Mouse (Mus musculus) v-Abl transformed pro-B cells (cell line): ENCODE measurements around the gene 4930433I11Rik.
"Not testable (repeated sequence)": the region's sequence is repeated elsewhere in the genome, so short reads cannot be mapped to it uniquely, and the experiment has no call there.

Experiments
- in situ Hi-C, 2 experiments: fragments of 400-800 bp; cut with MboI; formaldehyde crosslinking; loops; one replicate each; pipeline ENCODE4 v1.15.1; 2025; ENCODE audit not compliant: unreplicated experiment in 2 of 2

The 4930433I11Rik gene

DNA sequence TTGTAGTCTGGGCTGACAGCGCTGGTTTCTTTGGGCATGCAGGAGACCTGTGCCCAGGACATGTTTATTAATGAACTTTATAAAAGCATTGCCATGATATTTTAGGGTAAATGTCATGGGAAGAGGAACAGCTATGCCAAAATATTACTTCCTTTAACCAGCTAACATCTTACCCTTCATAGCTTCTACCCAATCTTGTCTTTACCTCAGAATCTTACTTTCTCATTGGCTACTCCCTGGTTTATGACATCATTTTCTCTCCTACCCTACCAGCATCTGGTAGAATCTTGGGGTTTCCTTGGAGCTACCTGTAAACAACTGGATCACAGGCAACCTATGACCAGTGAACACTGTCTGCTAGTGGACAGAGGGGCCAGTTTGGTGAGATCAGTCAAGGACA is at the start of gene 4930433I11Rik:
Gene 4930433I11Rik (plus strand): TSS at position 301 of the 400 bp plus-strand sequence.
- in situ Hi-C loops: no loop called here

DNA sequence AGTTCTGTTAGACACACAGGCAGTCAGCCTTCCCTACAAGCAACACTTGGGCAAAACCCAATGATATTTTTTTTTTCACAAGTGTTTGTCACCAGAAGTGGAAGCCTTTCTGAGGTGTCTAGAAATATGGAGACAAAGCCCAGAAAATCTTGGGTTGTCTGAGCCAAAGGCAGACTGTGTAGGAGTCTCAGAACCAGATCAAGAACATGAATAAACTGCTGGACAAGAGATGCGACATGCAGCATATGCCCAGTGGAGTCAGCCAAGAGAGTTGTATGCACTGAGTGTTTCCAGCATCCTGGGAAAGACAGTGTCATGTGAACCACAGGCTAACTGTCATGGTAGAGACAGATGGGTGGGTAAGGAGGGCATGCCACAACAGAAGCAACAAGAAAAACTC is 48.0 kb upstream of the 4930433I11Rik start:
- in situ Hi-C loops: no loop called here

DNA sequence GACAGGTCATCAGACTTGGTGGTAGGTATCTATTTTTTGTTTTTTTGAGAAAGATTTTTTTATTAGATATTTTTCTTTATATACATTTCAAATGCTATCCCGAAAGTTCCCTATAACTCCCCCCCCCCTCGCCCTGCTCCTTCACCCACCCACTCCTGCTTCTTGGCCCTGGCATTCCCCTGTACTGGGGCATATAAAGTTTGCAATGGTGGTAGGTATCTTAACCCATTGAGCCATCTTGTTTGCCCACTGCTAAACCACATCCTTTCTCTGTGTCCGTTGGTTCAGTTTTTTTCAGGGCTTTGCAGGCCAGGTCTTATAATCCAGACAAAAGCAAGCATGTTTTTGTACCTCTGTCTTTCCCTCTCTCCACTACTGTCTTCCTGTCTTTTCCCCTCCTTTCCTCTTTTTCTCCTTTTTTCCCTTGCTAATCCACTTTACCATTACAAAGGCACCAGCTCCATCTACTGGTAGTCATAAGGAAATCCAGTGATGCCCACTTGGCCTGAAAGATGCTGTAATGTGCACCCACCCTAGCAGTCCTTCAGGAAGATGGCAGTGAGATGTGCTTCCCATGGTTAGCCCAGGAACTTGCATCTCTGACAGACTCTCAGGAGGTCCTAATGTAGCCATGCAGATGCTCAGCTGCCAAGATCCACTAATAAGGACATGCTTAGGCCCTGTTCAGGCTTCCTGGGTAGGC is 45.0 kb upstream of the 4930433I11Rik start:
- in situ Hi-C loops: no loop called here

DNA sequence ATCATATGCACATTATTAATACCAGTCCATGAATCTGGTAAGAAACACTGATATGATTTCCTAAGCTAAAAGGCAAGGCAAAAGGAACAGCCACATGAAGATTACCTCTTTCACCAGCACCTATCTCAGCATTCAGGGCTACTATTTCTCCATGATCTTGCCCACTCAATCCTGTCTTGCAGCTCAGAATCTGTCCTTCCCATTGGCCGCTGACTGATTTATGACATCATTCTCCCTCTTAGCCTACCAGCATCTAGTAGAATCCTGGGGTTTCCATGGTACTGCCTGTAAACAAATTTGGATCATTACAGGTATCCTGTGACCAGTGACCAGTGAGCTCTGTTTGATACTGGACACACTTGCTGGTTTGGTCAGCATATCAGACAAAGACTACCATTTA is 45.1 kb downstream of the 4930433I11Rik start, which contains the start of gene Gm4884:
Gene Gm4884 (plus strand): TSS at position 301 of the 400 bp plus-strand sequence.
- in situ Hi-C loops: not testable (repeated sequence)

DNA sequence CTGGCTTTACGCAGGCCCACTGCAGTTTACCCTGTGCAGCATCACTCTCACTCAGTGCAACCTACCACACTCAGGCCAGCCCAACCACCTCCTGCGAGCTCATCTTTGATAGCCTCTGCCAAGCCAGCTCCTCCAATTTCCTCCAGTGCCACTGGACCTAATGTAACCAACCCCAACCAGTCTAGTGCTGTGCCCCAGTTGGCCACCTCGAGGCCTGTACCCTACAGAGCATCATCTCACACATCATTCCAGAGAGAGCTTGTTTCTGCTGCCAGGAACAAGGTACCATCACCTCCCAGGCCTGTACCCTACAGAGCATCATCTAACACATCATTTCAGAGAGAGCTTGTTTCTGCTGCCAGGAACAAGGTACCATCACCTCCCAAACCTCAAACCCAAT is 56.7 kb downstream of the 4930433I11Rik start:
- in situ Hi-C loops: not testable (repeated sequence)
